Mouse (Mus musculus): ENCODE results near the gene Cmss1.
A peak's percentile ranks its signal among the peaks of the same experiment; 100 is the strongest.

The Cmss1 gene

GRCm38 (mm10) chr16:57556244-57556643 lies 50.4 kb downstream of the Cmss1 start:
- DNase-seq = no peak

- DNase-seq = no peak
Observed at GRCm38 (mm10) chr16:57555667-57556066, 51.0 kb downstream of the Cmss1 start.

DNA sequence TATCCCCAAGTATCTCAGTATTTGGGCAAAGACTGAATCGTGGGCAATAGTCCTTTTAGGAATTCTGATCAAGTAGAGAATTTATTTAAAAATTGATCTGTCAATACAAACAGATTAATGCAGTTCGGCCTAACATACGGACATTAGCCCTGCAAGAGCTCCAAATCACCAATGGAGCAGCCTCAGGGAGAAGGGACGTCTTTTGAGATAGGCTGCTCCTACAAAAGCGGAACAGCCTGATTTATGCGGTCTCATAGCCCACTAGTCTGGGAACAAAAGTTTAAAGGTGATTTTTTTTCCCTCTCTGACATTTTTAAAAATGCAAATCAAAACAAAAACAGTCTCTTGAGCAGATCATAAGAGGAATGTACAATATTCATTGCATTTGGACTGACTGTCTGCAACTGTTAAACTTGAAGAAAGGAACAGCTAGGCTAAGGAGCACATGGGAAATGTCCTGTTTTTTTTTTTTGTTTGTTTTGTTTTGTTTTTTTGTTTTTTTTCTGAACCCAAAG lies 51.7 kb downstream of the Cmss1 start:
- DNase-seq = no peak

DNA sequence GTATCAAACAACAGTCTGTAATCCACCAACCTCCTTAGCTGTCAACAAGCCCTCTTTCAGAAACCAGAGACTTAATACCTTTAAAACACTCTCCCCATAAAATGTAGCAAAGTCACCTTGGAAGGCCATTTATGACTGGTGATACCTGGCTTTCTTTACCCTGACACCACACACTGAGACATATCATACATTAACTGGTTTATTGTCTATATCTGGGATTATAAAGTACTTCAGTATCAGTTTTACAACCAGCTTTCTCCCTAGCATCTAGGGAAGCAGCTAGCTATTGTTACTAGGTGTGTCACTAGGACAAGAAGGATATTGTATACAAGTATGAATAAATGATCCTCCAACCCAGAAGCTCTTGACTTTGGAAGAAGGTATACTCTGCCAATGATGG lies 53.4 kb downstream of the Cmss1 start:
- DNase-seq = no peak

GRCm38 (mm10) chr16:57552709-57553108 lies 54.0 kb downstream of the Cmss1 start:
- no peak for DNase-seq

- no peak for DNase-seq
Observed at GRCm38 (mm10) chr16:57551617-57552016, 55.0 kb downstream of the Cmss1 start.

DNA sequence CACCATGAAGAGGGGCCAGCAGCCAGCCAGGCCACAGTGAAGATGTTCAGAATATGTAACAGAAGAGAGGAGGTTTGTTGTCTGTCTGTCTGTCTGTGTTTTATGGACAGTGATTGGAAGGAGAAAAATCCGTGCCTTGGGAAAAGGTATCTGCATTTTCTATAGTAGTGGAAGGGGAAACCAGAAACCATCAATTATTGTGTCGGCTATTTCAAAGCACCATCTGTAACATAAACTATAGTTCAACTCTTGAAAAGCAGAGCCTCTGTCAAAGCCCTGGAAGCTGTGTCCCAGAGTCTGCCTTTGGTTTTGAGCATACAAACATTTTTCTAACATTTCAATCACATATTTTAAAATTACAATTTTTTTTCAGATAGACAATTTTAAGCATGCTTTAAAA lies 55.8 kb downstream of the Cmss1 start:
- no peak for DNase-seq

GRCm38 (mm10) chr16:57550088-57550487 lies 56.6 kb downstream of the Cmss1 start:
- no peak for DNase-seq

- peak; percentile 70 to 75 for DNase-seq
Observed at GRCm38 (mm10) chr16:57549061-57550037, 57.3 kb downstream of the Cmss1 start.

DNA sequence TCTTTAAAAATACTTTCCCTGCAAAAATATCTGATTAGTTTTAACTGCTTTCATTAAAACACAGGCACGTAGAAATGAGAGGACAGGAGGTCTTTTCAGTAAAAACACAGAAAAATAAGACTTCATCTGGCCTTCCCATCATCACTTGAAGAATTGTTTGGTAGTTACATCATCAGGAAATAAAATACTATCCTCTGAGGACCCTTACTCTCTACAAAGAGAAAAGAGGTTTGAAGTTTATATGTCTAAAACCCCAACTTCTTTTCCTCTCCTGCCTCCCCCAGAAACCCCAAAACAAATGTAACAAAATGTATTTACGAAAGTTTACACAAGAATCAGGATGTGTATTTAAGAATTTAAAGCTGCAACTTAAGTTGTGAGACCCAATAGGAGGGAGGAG lies 58.1 kb downstream of the Cmss1 start:
- DNase-seq = no peak

DNA sequence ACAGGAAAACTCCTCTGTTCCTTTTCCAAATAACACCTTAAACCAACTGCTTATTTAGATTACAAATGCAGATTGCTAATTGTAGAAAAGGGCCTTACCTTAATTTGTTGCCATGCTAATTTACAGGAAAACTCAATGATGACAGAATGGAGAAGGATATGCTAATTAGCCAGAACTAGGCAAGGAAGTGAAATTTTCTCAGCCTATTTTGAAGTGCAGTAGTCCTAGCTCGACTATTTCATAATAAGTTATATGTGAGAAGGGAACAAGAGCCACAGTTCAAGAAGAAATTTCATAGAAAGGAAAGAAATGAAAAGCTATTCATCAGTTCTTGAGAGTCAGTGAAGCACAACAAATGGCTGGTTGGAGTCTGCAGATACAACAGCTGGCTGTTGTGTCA lies 60.3 kb downstream of the Cmss1 start:
- no peak for DNase-seq

GRCm38 (mm10) chr16:57544441-57544840 lies 62.2 kb downstream of the Cmss1 start:
- DNase-seq = no peak

DNA sequence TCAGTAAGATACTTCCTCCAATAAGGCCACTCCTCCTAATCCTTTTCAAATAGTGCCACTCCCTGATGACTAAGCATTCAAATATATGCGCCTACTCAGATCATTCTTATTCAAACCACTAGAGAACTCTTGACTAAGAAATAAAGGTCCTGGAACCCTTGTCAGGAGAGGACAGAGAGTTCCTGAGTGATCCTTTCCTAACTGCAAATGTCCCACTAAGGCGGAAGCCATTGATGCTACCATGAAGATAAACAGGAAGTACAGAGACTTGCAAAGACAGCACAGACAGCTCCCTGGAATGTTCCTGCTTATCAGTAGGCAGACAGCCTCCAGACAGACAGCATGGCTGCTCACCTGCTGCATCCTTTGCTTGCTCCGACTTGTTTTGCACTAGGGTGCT lies 63.4 kb downstream of the Cmss1 start:
- no peak for DNase-seq

GRCm38 (mm10) chr16:57536511-57536910 lies 70.2 kb downstream of the Cmss1 start:
- no peak for DNase-seq

DNA sequence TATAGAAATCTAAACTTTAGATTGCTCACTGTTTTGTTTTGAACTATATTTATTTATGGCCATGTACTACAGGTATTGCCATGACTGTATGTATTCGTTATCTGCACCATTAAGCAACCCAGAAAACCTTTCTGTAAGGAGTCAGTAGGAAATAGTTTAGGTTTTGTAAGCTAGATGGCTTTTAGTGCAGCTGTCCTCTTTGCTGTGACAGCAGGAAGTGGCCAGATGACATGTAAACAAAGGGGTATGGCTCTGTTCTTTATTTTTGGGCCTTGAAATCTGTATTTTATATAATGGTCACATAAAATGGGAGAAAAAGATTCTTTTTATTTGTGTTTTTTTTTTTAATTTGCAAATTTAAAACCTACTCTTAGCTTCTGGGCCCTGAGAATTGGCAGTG lies 71.9 kb downstream of the Cmss1 start:
- DNase-seq = no peak

DNA sequence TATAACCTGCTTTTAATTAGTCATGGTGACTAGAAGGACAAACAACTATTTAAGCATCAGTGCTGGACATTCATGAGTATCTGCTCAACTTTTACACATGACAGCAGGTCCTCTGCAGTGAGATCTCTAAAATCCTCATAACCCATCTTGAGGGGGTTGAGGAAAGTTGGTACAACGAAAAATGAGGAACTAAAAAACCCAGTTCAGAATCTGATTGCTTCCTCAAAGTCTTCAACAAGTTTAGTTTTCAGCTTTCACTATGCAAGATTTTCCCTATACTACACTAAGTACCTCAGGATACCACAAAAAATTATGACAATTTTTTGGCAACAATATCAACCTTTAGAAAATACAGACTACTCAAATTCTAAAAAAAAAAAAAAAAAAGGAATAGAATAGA lies 72.3 kb downstream of the Cmss1 start:
- DNase-seq = no peak

GRCm38 (mm10) chr16:57532081-57532493 lies 74.6 kb downstream of the Cmss1 start:
- DNase-seq = no peak

DNA sequence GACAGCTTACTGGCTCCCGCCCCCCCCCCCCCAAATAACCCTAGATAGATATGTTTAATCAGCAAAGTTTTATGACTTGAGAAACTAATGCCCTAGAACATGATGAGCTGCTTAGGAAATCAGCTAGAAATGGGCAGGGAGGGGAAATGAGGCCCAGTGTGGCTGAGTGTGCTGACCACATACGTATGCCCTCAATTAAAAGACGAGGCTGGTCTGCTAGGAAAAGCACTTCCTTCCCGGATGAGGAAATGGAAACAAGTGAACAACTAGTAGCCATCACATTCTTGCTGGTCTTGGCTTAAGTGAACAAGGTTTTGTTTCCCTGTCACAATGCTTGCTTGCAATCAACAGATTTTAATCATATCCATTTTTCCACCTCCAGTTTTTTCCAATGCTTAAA lies 76.1 kb downstream of the Cmss1 start:
- no peak for DNase-seq

DNA sequence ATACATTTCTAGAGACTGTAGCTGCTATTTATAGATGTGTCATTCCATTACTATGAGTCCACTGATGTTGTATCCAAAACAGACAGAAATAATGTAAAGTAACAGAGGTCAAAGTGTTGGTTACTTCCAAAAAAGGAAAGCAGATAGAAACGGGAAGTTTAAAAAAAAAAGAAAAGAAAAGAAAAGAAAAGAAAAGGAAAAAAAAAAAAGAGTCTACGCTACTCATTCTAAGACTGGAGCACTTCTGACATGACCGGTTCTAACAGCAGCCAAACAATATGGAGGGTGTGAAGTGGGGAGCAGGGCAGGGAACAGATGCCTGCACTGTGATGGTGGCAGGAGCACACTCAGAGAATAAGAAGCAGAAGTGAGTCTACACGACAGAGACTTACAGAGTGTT lies 78.2 kb downstream of the Cmss1 start:
- no peak for DNase-seq

DNA sequence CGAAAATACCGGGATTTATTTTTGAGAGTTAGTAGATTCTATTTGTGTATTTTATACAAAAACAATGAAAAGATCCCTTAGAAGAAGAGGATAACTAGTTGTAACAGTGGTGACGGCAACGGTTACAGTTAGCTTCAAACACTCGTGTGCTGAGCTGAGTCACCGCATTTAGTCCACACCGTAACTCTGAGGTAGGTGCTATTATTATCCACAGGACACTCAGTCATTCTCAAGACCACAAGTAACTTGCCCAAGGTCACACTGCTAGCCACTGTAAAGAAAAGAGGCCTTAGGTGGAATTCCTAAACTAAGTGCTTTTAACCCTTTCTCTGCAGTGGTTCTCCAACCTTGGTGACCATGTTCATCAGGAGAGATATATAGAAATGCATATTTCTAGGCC lies 79.8 kb downstream of the Cmss1 start:
- no peak for DNase-seq

GRCm38 (mm10) chr16:57525476-57525875 lies 81.2 kb downstream of the Cmss1 start:
- DNase-seq = no peak

- no peak for DNase-seq
Observed at GRCm38 (mm10) chr16:57525046-57525445, 81.6 kb downstream of the Cmss1 start.

- no peak for DNase-seq
Observed at GRCm38 (mm10) chr16:57515636-57516035, 91.0 kb downstream of the Cmss1 start.

GRCm38 (mm10) chr16:57514371-57514770 lies 92.3 kb downstream of the Cmss1 start:
- DNase-seq = no peak

DNA sequence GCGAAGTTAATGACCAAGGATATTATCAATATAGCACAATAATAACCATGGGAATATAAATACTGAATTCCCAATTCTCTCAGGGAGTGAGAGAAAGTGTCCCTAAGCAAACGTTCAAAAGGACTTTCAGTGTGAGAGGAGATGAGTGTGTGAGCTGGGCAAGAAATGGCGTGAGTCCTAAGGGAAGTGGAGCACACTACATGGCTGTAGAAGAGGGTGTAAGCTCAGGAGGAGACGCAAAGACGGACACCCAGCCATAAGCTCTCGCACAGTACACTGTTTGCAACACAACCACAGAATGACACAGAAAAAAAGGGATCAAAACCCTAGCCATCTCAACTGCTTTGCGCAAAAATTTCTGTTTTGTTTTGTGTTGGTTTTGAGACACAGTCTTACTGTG lies 93.1 kb downstream of the Cmss1 start:
- no peak for DNase-seq

Measured in thymus, postnatal 36 days (tissue).